Mouse (Mus musculus): ENCODE data around the gene Xpnpep1. TPM values are rescaled to one million over a fixed set of nuclear protein-coding genes. Genes with fewer than 3 reads are reported as not detected.

Gene Xpnpep1
- polyA plus RNA-seq, 1 experiment = 45.4 TPM

DNA sequence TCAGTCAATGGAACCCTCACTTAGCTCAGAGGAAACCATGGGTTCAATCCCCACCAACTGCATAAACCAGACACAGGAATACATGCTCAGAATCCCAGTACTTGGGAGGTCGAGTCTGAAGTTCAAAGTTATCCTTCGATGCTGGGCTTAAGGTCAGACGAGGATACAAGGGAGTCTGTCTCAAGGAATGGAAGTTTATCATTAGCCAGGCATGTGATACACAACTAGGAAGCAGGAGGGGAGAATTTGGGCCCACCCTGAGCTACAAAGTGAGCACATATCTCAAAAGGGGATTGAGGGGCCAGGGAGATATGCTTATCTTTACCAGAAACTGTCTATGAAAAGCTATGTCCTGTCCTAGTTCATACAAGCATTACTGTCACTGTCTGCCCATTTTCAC, 7.4 kb downstream of the Xpnpep1 start:
- no peak for TF ChIP-seq POLR2A (IDR thresholded peaks at IDR 0.05; ENCODE audit: borderline replicate concordance, control insufficient read depth, low read depth, low read length)
- no peak for TF ChIP-seq CTCF (IDR thresholded peaks at IDR 0.05; ENCODE audit: control insufficient read depth, insufficient read depth, low read length)
- no peak overlapping the region for H3K4me3 ChIP-seq (replicated peaks; ENCODE audit: control insufficient read depth, low read depth, low read length)
- H3K27ac ChIP-seq (ENCODE audit: control insufficient read depth, insufficient read depth, low read depth, low read length, poor library complexity) = peak overlapping the region; percentile 5; the same call in 1 of the 2 replicates
- WGBS = 55% methylated on average over 3 of the region's 3 CpGs
- H3K4me1 ChIP-seq (ENCODE audit: control insufficient read depth, insufficient read depth, low read length) = peaks cover 5% of the 10 kb centered on the region

DNA sequence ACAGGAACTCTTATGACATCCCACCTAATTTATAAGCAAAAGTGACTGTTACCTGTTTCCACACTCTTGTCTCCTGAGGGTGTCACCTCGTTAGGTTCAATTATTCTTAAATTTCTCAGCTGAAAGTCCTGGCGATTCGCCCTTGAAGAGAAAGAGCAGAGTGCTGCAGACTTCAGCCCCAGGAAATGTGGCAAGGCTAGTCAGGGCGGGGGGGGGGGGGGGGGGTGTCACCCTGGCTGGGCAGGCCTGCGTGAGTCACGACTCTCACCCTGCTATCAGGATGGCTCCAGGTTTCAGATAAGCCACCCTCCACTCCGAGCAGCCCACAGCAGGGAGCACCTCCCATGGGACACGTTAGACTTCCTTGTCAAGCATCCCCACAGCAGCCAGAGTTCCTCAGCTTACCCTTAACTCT, 8.1 kb downstream of the Xpnpep1 start:
- no peak for TF ChIP-seq POLR2A (IDR thresholded peaks at IDR 0.05; ENCODE audit: borderline replicate concordance, control insufficient read depth, low read depth, low read length)
- no peak for TF ChIP-seq CTCF (IDR thresholded peaks at IDR 0.05; ENCODE audit: control insufficient read depth, insufficient read depth, low read length)
- H3K27ac ChIP-seq (ENCODE audit: control insufficient read depth, insufficient read depth, low read depth, low read length, poor library complexity) = peak overlapping the region; percentile 5
- WGBS = 24% methylated on average over 8 of the region's 8 CpGs
- H3K4me1 ChIP-seq (ENCODE audit: control insufficient read depth, insufficient read depth, low read length) = peaks cover 3% of the 10 kb centered on the region; the same call in 1 of the 2 replicates
- no peak overlapping the region for H3K4me3 ChIP-seq (replicated peaks; ENCODE audit: control insufficient read depth, low read depth, low read length)

DNA sequence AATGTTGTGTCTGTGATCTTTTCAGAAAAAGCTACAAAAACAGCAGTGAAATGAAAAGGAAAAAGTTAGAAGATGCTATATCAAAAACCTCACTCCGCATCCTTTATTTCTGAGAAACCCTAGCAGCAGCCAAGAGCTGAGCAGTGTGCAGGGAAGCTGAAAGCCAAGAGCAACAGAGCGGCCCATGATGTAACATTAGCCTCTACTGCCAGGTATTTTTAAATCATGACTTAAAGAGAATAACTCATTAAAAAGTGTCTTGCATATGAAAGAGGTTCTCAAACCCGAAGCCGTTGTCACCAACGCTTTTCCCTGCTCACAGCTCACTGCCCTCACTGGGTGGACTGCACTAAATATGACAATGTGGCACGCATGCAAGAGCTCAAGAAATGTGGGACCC, 9.7 kb downstream of the Xpnpep1 start:
- TF ChIP-seq POLR2A (IDR thresholded peaks at IDR 0.05; ENCODE audit: borderline replicate concordance, control insufficient read depth, low read depth, low read length) (no peak), CTCF (IDR thresholded peaks at IDR 0.05; ENCODE audit: control insufficient read depth, insufficient read depth, low read length) (no peak)
- H3K4me1 ChIP-seq (ENCODE audit: control insufficient read depth, insufficient read depth, low read length) = peaks cover 3% of the 10 kb centered on the region; the same call in 1 of the 2 replicates
- no peak overlapping the region for H3K4me3 ChIP-seq (replicated peaks; ENCODE audit: control insufficient read depth, low read depth, low read length)
- no peak overlapping the region for H3K27ac ChIP-seq (ENCODE audit: control insufficient read depth, insufficient read depth, low read depth, low read length, poor library complexity)
- 96% methylated on average over 6 of the region's 6 CpGs for WGBS

DNA sequence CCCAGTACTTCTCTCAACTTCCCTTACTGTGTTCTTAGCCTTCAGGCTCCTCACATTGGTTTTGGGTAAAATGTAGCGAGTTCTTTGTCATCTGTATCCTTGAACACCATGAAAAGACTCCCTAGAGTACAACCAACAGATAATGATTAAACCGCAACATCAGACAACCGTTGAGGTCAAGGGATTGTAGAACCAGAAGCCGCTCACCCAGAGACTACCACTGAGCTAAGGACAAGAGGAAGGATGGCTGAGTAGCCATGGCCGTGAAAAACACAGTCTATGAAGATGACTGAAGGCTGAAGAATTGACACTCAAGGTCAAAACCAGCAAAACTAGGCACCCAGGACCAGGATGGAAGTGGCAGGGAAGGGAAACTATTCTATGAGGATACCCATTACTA, 10.3 kb downstream of the Xpnpep1 start:
- whole genome bisulfite sequencing = 87% methylated on average over 5 of the region's 5 CpGs
- TF ChIP-seq CTCF (IDR thresholded peaks at IDR 0.05; ENCODE audit: control insufficient read depth, insufficient read depth, low read length) (no peak), POLR2A (IDR thresholded peaks at IDR 0.05; ENCODE audit: borderline replicate concordance, control insufficient read depth, low read depth, low read length) (no peak)

DNA sequence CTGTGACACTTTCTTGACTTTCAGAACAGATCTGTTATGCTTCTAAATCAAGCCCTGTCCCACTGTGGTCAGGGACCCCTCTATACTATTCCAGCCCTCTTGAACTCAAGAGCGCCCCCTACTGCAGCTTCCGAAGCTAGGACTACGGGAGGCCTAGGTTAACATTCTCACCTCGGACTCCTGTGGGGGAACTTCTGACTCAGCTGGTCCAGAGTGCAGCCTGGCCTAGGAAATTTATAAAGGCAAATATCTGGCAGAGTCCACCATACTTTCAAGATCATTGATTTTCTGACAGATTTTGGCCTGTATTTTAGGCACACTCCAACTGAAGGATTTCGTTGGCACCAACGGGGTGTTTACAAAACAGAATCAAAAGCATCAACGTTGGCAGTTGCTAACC, 11.0 kb downstream of the Xpnpep1 start:
- no peak for TF ChIP-seq CTCF (IDR thresholded peaks at IDR 0.05; ENCODE audit: control insufficient read depth, insufficient read depth, low read length)
- TF ChIP-seq POLR2A (IDR thresholded peaks at IDR 0.05; ENCODE audit: borderline replicate concordance, control insufficient read depth, low read depth, low read length) = no peak

More for the DNA sequence above, 10.3 kb downstream of the Xpnpep1 start:
- Histone ChIP-seq H3K4me3 (replicated peaks; ENCODE audit: control insufficient read depth, low read depth, low read length) (no peak overlapping the region), H3K4me1 (ENCODE audit: control insufficient read depth, insufficient read depth, low read length) (peaks cover 3% of the 10 kb centered on the region; the same call in 1 of the 2 replicates), H3K27ac (ENCODE audit: control insufficient read depth, insufficient read depth, low read depth, low read length, poor library complexity) (no peak overlapping the region)

DNA sequence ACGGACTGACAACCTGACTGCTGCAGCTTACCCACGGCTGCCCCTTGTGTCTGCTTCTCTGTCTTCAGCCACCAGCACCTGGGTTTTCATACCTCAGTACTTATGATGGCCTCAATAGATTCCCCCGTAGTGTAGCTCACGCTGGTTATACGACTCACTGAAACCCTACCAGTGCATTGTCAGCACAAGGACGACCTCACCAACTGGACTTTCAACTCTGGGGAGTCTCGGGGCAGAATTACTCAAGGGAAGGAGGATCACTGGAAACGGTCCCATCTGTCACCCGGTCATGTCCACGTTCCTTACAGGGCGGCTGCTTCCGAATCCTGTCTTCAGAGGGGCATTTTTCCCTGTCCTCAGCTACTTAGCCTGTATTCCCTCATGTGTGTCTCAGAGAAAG, 11.8 kb downstream of the Xpnpep1 start:
- H3K4me1 ChIP-seq (ENCODE audit: control insufficient read depth, insufficient read depth, low read length) = peaks cover 3% of the 10 kb centered on the region; the same call in 1 of the 2 replicates
- no peak overlapping the region for H3K4me3 ChIP-seq (replicated peaks; ENCODE audit: control insufficient read depth, low read depth, low read length)
- no peak overlapping the region for H3K27ac ChIP-seq (ENCODE audit: control insufficient read depth, insufficient read depth, low read depth, low read length, poor library complexity)
- TF ChIP-seq CTCF (IDR thresholded peaks at IDR 0.05; ENCODE audit: control insufficient read depth, insufficient read depth, low read length) (no peak), POLR2A (IDR thresholded peaks at IDR 0.05; ENCODE audit: borderline replicate concordance, control insufficient read depth, low read depth, low read length) (no peak)
- 90% methylated on average over 12 of the region's 12 CpGs for whole genome bisulfite sequencing

More for the DNA sequence above, 11.0 kb downstream of the Xpnpep1 start:
- peaks cover 3% of the 10 kb centered on the region; the same call in 1 of the 2 replicates for H3K4me1 ChIP-seq (ENCODE audit: control insufficient read depth, insufficient read depth, low read length)
- 95% methylated on average over 7 of the region's 7 CpGs for WGBS
- no peak overlapping the region for H3K4me3 ChIP-seq (replicated peaks; ENCODE audit: control insufficient read depth, low read depth, low read length)
- no peak overlapping the region for H3K27ac ChIP-seq (ENCODE audit: control insufficient read depth, insufficient read depth, low read depth, low read length, poor library complexity)

DNA sequence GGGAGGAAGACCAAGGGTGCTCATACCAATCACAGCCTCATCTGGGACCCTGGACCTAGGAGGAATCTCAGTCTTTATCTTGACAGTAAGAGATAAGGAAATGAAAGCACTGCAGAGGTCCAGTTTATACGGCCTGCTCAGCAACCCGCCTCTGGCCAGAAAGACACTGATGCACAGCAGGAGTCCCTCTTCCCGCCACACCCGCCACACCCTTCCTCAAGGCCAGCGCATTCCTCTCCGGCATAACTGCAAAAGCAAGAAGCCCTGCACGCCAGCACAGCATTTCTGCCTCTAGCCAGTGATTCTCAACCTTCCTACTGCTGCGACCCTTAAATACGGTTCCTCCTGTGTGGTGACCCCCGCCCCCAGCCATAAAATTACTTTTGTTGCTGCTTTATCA, 16.8 kb downstream of the Xpnpep1 start:
- Histone ChIP-seq H3K4me1 (ENCODE audit: control insufficient read depth, insufficient read depth, low read length) (no peaks in the 10 kb centered on the region; the same call in 1 of the 2 replicates), H3K27ac (ENCODE audit: control insufficient read depth, insufficient read depth, low read depth, low read length, poor library complexity) (no peak overlapping the region), H3K4me3 (replicated peaks; ENCODE audit: control insufficient read depth, low read depth, low read length) (no peak overlapping the region)
- no peak for TF ChIP-seq POLR2A (IDR thresholded peaks at IDR 0.05; ENCODE audit: borderline replicate concordance, control insufficient read depth, low read depth, low read length)
- TF ChIP-seq CTCF (IDR thresholded peaks at IDR 0.05; ENCODE audit: control insufficient read depth, insufficient read depth, low read length) = no peak
- WGBS = 85% methylated on average over 10 of the region's 10 CpGs

DNA sequence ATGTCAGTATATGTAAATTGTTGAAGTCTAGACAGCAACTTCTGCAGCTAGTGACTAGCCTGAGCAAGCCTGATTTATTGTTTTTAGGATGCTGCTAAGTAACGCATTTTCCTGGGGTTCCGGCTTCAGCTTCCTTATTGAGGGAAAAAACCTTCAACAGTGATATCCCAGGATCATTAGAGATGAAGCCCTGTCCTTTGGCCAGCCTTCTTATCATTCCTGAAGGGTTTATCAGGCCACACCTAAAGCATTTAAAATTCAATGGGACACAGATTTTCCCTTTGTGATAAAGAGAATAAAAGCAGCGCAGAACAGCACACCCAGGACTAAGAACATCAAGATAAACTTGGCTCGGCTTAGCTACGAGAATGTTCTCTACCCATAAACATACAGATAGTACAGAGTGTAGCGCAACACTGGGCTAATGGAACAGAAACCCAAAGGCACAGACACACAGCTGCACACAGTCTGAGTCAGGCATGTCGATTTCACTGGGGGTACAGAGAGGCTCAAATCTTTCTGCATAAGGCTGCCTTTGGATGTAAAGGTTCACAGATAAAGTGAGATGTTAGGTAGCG, 17.9 kb downstream of the Xpnpep1 start:
- no peak overlapping the region for H3K4me3 ChIP-seq (replicated peaks; ENCODE audit: control insufficient read depth, low read depth, low read length)
- H3K27ac ChIP-seq (ENCODE audit: control insufficient read depth, insufficient read depth, low read depth, low read length, poor library complexity) = no peak overlapping the region
- no peak for TF ChIP-seq CTCF (IDR thresholded peaks at IDR 0.05; ENCODE audit: control insufficient read depth, insufficient read depth, low read length)
- no peak for TF ChIP-seq POLR2A (IDR thresholded peaks at IDR 0.05; ENCODE audit: borderline replicate concordance, control insufficient read depth, low read depth, low read length)
- WGBS = 81% methylated on average over 8 of the region's 8 CpGs
- H3K4me1 ChIP-seq (ENCODE audit: control insufficient read depth, insufficient read depth, low read length) = no peaks in the 10 kb centered on the region; the same call in 1 of the 2 replicates

Data from bone marrow, adult 2 months (tissue).